Mouse (Mus musculus) heart, adult 11 months (tissue): ENCODE measurements around the gene Endod1.

Experiments used
- DNase-seq: peaks from one replicate; pipeline ENCODE4 v3.0.0; 2022

Gene Endod1

DNA sequence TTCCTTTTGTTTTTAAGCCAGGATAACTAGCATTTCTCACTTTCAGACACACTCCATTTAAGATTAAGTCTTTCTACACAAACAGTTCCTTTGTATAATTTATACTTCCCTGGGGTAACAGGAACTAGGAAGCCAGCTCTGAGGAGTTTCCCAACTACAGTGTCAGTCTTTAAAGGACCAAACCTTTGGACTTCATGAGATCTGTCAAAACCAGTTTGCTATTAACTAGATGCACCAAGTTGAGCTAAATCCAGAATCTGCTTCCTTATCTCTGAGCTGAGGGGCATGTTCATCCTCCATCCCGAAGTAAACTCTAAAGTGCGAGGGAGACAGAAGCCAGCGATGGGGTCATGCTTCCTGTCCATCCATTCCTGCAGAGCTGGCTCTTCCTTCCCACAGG, 74.0 kb downstream of the Endod1 start:
- no peak for DNase-seq

DNA sequence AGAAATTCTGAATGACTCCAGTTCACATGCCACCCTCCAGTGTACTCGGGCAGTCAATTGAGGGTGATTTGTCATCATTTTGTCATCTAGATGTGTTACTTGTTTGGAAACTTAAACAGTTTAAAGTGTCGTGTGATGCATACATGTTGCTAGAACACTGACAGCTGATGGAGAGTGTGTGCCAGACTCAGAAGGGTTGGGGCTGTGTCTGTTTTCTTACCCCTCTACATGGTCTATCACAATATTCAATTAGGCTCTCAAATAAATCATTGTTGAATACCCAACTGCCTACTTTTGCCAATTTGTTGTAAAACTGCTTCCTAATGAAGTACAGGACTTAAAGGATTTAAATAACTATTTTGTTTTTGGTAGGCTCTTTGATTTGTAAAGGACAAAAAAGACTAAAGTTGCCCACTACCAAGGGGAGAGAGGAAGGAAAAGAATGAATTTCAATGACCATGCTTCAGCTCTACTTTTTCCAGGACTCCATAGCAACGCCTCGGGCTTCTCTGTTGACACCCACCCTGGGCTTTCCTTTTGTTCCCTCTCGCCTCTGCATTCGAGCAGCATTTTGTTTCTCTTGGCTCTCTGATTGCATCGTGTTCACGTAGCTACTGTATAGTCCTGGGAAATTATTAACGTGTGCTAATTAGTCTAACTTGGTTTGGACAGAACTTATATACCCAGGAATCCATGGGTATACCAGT, 76.9 kb downstream of the Endod1 start:
- DNase-seq, result no peak
